Mouse (Mus musculus) heart, postnatal 36 days (tissue): ENCODE measurements around the gene Hist1h3f. TPM values are rescaled to one million over a fixed set of nuclear protein-coding genes. Genes with fewer than 3 reads are reported as not detected.
A peak's percentile ranks its signal among the peaks of the same experiment; 100 is the strongest.
"Not testable (repeated sequence)": the region's sequence is repeated elsewhere in the genome, so short reads cannot be mapped to it uniquely, and the experiment has no call there.

Experiments
- DNase-seq, 2 experiments: peaks; one replicate each; pipeline ENCODE4 v3.0.0; 2021 to 2022
- intact Hi-C: fragments of 180-260 bp; cut with DNase I; formaldehyde crosslinking; loops from one replicate; pipeline ENCODE4 v1.15.1; 2025
- total RNA-seq, 2 experiments: library from RNA; stranded (reverse); gene quantifications; 2 replicates each; pipeline ENCODE4 v1.2.3; 2021

Gene Hist1h3f
- total RNA-seq, 2 experiments from 2014 or later = 7.4 to 10.0 TPM

GRCm38 (mm10) chr13:23554925-23555838, 11.3 kb downstream of the Hist1h3f start:
- DNase-seq = peak; percentile 67 to 69
- intact Hi-C loops = no loop called here

- intact Hi-C loops = no loop called here
Measured at GRCm38 (mm10) chr13:23555839-23556416, 12.1 kb downstream of the Hist1h3f start.

DNA sequence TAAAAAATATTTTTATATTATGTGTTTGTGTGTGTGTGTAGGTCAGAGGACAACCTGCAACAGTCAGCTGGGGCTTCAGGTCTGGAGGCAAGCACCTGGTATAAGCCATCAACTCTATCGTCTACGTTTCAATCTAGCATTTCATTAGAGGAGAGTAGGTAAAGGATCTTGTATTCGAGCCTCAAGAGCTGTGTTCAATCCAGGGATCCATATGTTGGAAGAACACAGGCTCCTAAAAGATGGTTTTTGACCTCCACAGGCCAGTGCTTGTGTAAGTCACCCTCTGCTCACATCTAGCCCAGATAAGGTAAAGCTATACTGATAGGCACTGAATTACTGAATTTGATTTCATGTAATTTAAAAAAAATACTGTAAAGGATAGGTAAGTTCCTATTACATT, 13.1 kb downstream of the Hist1h3f start:
- intact Hi-C loops = no loop called here

More at GRCm38 (mm10) chr13:23555839-23556416, 12.1 kb downstream of the Hist1h3f start:
- DNase-seq = peak; percentile 52 to 70

DNA sequence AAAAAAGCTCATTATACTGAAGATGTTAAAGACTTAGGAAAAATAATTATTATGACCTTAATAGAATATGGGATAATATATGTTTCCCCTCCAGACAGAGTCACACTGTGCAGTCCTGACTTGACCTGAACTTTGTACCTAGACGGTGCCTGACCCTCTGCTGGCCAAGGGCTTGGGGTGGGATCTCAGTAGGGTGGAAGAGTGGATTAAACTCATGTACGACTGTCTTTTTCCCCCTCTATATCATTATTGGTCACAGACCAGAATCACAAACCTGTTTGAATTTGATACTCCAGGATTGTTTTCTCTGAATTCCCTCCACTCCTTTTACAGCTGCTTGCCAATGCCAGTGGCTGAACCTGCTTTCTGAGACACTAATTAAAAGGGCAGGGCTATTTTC, 16.8 kb downstream of the Hist1h3f start:
- intact Hi-C loops, DNase-seq: not testable (repeated sequence)

More for the DNA sequence above, 13.1 kb downstream of the Hist1h3f start:
- no peak for DNase-seq

- DNase-seq, intact Hi-C loops: not testable (repeated sequence)
Measured at GRCm38 (mm10) chr13:23561531-23561882, 17.7 kb downstream of the Hist1h3f start.

GRCm38 (mm10) chr13:23561883-23562659, 18.2 kb downstream of the Hist1h3f start, which contains the start of gene Hist1h3e:
Gene Hist1h3e (minus strand): TSS chr13:23562369.
- intact Hi-C loops = not testable (repeated sequence)
- peak; percentile 89 to 92 for DNase-seq

DNA sequence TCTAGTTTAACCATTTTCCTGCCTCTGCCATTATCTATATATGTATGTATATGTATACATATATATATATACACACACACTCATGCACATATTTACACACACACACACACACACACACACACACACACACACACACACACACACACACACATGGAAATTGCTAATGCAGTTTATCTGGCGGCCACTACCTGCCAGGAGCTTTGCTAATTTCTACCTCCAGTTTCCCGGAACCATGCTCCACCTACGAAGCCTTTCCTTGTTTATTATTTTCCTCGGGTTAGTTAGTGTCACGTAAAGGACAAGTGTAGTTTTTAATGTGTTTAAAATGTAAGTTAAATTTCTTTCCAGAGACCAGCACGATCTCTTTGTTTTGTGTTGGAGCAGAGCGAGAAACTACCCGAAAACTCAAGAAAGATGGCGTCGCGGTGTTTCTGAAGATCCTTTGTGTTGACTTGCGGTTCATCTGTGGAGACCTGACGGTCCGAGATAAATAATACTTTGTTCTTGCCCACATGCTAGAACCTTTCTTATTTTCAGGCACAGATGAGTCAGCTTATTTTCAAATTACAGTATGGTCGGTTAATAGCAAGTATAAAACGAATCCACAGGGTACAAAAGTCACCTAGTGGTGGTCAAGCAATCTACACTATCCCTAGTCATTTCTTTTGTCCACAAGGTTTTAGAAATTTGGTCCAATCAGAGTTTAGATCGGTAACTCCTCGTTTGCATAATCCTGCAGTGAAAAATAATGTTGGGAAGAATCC, 19.0 kb downstream of the Hist1h3f start:
- peak in 1 of 2 experiments; percentile 38 for DNase-seq
- intact Hi-C loops = no loop called here

GRCm38 (mm10) chr13:23564482-23564881, 20.6 kb downstream of the Hist1h3f start:
- intact Hi-C loops = no loop called here
- DNase-seq = no peak

DNA sequence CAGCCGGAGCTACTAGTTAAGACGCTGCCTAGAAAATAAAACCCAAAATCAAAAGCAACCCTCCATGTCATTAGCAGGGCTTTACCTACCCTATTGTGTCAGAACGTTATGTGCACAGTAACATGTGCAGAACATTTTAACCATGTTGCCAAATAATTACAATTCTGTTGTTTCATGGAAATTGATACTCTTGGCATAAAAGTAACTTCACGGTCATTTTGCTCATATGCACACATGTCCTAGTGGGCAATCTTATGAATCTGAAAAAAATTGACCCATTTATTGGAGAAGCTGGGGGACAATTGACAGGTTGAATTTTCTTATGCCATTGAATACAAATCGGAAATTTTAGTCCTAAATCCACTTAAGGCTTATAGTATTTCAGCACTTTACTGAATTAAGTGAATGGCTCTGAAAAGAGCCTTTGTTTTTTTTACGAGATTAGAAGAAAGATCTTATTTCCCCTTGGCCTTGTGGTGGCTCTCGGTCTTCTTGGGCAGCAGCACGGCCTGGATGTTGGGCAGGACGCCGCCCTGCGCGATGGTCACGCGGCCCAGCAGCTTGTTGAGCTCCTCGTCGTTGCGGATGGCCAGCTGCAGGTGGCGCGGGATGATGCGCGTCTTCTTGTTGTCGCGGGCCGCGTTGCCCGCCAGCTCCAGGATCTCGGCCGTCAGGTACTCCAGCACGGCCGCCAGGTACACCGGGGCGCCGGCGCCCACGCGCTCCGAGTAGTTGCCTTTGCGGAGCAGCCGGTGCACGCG, 26.6 kb downstream of the Hist1h3f start:
- DNase-seq, intact Hi-C loops: not testable (repeated sequence)

- intact Hi-C loops = no loop called here
- peak; percentile 56 to 78 for DNase-seq
Measured at GRCm38 (mm10) chr13:23571022-23571503, 27.2 kb downstream of the Hist1h3f start, which contains the start of the genes Hist1h2ae and Hist1h2bg. Gene Hist1h2ae (minus strand): TSS chr13:23571220. Gene Hist1h2bg (plus strand): TSS chr13:23571396.

DNA sequence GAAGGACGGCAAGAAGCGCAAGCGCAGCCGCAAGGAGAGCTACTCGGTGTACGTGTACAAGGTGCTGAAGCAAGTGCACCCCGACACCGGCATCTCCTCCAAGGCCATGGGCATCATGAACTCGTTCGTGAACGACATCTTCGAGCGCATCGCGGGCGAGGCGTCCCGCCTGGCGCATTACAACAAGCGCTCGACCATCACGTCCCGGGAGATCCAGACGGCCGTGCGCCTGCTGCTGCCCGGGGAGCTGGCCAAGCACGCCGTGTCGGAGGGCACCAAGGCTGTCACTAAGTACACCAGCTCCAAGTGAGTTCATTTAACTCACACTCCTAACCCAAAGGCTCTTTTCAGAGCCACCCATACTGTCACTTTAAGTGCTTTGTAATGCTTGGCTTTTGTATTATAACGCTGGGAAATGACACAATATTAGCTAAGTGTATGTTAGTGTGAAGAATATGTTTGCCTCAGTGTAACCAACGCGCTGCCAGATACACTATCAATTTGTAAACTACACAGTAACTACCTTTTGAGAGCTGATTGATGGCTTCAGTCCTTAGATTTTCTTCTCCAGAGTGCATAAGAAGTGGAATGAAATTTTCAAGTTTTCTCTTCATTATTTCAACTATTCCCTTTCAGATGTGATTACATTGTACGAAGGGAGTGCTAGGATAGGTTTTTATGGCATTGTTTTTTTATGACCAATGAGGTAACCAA, 27.8 kb downstream of the Hist1h3f start:
- DNase-seq, intact Hi-C loops: not testable (repeated sequence)

DNA sequence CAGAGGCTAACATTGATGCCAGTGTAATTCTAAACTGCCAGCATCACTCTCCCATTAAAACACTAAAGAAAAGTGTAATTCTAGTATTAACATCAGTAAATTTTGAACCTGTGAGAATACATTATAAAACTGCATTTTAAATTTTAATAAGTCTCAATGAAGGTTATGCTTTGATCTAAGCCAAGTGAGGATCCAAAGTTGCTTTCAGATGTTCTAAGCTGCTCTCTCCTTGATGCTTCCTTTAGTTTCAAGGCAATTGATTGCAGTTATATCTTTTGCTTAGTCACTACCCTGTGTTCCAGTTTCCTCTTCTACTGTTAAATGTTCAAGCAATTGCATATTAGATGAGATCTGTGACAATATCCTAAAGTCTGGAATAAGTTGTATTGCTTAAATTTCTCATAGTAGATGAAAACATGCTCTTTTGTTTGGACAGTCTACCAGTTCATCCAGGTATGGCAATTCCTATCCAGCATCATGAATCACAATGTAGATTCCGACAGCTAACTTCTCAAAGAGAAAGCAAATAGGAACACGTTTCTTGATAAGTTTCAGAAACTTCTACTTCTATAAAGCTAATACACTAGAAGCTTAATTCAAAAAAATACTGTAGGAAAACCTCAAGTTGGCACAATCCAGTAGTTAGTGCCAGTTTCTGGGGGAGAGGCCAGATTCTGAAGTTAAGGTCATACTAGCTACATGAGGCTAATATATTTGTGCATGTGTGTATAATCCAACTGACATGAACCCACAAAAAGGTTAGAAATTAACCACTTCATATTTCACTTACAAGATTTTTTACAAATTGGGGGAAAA, 28.6 kb downstream of the Hist1h3f start:
- no peak for DNase-seq
- intact Hi-C loops = no loop called here

- DNase-seq, intact Hi-C loops: not testable (repeated sequence)
Measured at GRCm38 (mm10) chr13:23573034-23573897, 29.4 kb downstream of the Hist1h3f start.

DNA sequence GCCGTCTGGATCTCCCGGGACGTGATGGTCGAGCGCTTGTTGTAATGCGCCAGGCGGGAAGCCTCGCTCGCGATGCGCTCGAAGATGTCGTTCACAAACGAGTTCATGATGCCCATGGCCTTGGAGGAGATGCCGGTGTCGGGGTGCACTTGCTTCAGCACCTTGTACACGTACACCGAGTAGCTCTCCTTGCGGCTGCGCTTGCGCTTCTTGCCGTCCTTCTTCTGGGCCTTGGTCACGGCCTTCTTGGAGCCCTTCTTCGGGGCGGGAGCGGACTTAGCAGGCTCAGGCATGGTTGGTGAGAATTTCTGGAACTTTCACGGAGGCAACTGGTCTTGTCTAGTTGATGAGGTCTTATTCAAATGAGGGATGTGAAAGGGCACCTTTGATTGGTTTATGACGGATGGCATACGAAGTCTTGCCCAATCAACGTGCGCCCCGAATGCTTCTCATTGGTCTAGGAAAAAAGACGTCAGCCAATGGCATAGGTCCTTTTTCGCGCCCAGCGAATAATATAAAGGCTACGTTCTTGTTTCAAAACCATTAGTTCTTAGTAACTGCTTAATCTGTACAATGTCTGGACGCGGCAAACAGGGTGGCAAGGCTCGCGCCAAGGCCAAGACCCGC, 30.2 kb downstream of the Hist1h3f start, which contains the start of the genes Hist1h2bf and Hist1h2ad:
Gene Hist1h2bf, minus strand, starts transcription at position 299 of the 627 bp plus-strand sequence.
Gene Hist1h2ad, plus strand, starts transcription at position 484 of the 627 bp plus-strand sequence.
- DNase-seq = peak; percentile 77 to 82
- intact Hi-C loops = not testable (repeated sequence)

GRCm38 (mm10) chr13:23574546-23575170, 30.8 kb downstream of the Hist1h3f start:
- intact Hi-C loops, DNase-seq: not testable (repeated sequence)
